Mouse (Mus musculus): ENCODE measurements around the gene Fjx1. TPM values are rescaled to one million over a fixed set of nuclear protein-coding genes. Genes with fewer than 3 reads are reported as not detected.

Fjx1 gene
- total RNA-seq, 2 experiments from 2014 or later = 0.05 TPM; not detected in 1

GRCm38 (mm10) chr2:102427974-102428373 lies 24.3 kb downstream of the Fjx1 start:
- no peak for ATAC-seq (replicated peaks; ENCODE audit: poor library complexity)

GRCm38 (mm10) chr2:102426434-102426833 lies 25.9 kb downstream of the Fjx1 start:
- ATAC-seq (replicated peaks; ENCODE audit: poor library complexity) = no peak

- ATAC-seq (replicated peaks; ENCODE audit: poor library complexity) = no peak
These were observed 36.1 kb downstream of the Fjx1 start for GRCm38 (mm10) chr2:102416149-102416743.

- ATAC-seq (replicated peaks; ENCODE audit: poor library complexity) = no peak
These were observed 39.6 kb downstream of the Fjx1 start for GRCm38 (mm10) chr2:102412738-102413137.

- ATAC-seq (replicated peaks; ENCODE audit: poor library complexity) = no peak
These were observed 41.7 kb downstream of the Fjx1 start for GRCm38 (mm10) chr2:102410615-102411014.

GRCm38 (mm10) chr2:102409741-102410140 lies 42.6 kb downstream of the Fjx1 start:
- no peak for ATAC-seq (replicated peaks; ENCODE audit: poor library complexity)

- ATAC-seq (replicated peaks; ENCODE audit: poor library complexity) = no peak
These were observed 44.7 kb downstream of the Fjx1 start, which contains the start of gene Trim44 for GRCm38 (mm10) chr2:102407363-102408184. Gene Trim44, minus strand, starts transcription at chr2:102407828.

DNA sequence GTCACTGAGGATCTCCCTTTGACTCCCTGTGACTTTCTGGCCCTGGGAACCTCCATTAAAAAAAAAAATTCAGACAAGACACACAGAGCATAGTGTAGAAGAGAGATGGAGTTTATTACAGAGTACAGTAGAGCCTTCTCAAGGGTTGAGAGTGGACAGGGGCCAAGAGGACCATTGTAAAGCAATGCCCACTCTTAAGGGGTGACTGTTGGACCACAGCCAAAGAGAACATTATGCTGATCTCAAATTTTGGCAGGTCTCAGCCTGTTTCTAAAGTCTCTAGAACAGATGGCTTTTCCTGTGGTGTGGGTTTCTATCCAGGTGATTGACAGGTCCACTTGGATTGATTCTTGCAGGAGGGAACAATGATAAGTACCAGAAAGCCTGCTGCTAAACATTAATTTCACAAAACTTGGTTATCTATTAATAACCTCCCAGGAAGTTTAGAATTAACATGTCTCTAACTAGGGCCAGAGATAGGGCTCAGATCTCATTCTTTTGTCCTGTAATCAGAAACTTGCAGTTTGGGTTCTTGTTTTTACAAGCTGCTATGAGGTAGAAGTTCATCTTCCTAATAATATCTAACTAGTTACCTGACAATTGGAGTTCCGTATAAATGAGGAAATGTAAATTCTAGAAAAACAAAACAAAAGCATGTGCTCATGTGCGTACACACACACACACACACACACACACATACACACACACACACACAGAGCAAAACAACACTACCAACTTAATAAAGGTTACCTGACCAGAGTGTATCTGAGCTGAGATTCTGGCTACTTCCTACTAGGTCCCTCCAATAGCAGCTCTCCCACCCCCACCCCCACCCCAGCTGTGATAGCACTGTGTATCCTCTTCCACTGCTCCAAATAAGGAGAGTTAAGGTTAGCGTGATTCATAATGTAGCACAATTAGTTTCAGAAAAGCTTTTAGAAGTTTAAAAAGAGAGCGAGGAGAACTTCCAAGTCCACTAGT lies 45.7 kb downstream of the Fjx1 start:
- no peak for ATAC-seq (replicated peaks; ENCODE audit: poor library complexity)

- no peak for ATAC-seq (replicated peaks; ENCODE audit: poor library complexity)
These were observed 48.3 kb downstream of the Fjx1 start for GRCm38 (mm10) chr2:102403982-102404381.

- ATAC-seq (replicated peaks; ENCODE audit: poor library complexity) = no peak
These were observed 49.0 kb downstream of the Fjx1 start for GRCm38 (mm10) chr2:102403306-102403705.

GRCm38 (mm10) chr2:102401352-102401692 lies 51.0 kb downstream of the Fjx1 start:
- 0 out of 2 replicates have a peak, but pooled peaks have one; percentile 0 for ATAC-seq (replicated peaks; ENCODE audit: poor library complexity)

- ATAC-seq (replicated peaks; ENCODE audit: poor library complexity) = peak; percentile 91
These were observed 51.5 kb downstream of the Fjx1 start for GRCm38 (mm10) chr2:102400605-102401351.

DNA sequence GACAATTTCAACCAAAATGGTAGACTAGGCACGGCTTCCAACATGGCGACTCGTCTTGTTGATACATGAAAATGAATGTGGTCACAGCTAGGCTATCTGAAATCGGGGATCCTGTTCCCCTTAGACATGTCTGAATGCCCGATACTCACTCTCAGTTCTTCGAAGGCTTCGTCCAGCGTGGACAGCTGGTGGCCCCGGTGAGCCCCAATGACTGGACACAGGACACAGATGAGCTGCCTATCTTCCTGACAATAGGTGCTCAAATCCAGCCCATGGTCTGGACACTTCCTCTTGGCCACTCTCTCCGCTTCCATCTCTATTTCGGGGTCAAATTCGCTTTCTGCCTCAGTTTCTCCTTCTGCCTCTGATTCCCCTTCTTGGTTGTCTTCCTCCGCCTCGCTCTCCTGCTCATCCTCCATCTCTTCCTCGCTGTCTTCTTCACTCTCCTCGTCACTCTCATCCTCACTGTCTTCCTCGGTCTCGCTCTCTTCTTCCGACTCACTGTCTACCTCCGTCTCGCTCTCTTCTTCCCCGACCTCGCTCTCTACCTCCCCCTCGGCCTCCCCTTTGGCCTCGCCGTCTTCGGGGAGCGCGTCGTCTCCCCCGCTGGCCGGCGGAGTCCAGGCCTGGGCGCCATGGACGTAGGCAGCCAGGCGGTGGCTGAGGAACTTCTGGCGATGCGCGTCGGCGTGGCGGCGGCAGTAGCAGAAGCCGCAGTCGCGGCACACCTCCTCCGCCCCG lies 52.3 kb downstream of the Fjx1 start:
- ATAC-seq (replicated peaks; ENCODE audit: poor library complexity) = no peak

Other genes starting within 250 kb of the Fjx1 start
- 27.8 and 31.6 TPM in 2 replicates for gene Trim44, start 44.7 kb downstream of the Fjx1 start, total RNA-seq (2015)
- 35.6 and 40.8 TPM in 2 replicates for gene Trim44, start 44.7 kb downstream of the Fjx1 start, total RNA-seq (2017)
- not detected in 2 replicates for gene Pamr1, start 97.5 kb upstream of the Fjx1 start, total RNA-seq (2015)
- not detected in 2 replicates for gene Pamr1, start 97.5 kb upstream of the Fjx1 start, total RNA-seq (2017)
- not detected in 2 replicates for gene Slc1a2, start 206.2 kb upstream of the Fjx1 start, total RNA-seq (2015)
- gene Slc1a2, start 206.2 kb upstream of the Fjx1 start, total RNA-seq (2017) = not detected in 2 replicates

All from megakaryocyte progenitor cell, adult 5-6 weeks (primary cell).